Mouse (Mus musculus): ENCODE results near the gene Tnrc6b. TPM values are rescaled to one million over a fixed set of nuclear protein-coding genes. Genes with fewer than 3 reads are reported as not detected.

Tnrc6b gene
- polyA plus RNA-seq, 1 experiment from 2014 or later: 10.1 TPM

DNA sequence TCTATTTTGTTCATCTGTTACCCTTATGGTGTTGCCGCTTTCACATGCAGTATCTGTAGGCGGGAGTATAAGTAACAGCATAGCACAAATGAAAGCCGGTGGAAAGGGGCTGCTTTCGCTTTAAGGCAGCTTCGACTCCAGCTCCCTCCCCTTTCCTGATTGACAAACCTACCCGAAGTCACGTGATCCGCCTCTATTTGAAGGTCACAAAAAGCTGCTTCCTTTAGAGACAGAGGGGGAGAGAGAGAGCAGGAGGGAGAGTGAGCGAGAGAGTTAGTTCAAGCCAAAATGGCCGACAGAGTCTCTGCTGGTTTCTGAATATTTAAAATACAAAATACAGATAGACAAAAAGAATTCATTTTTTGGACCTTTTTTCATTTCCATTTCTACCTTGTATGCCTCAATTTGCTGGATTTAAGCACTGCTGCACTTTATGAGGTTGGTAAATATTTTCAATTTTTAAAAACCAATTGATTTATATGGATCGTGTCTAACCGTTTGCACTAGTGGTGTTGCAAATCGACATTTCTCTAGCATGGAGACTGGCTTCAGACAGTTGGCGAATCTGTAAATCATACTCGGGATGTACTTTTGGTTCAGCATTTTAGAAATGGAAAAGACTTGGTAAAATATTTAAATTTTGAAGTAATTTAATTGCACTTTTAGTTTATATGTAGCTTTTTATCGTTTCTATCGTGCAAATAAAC, 87.4 kb downstream of the Tnrc6b start:
- H3K9me3 ChIP-seq (ENCODE audit: low read length): no peaks in the 10 kb centered on the region
- peak overlapping the region; percentile 41; the same call in 1 of the 2 replicates for H3K9ac ChIP-seq (replicated peaks; ENCODE audit: low read depth)
- ATAC-seq (peak; percentile 95), DNase-seq (ENCODE audit: low spot score) (peak; percentile 100)
- H3K4me3 ChIP-seq (ENCODE audit: low read depth, low read length): peak overlapping the region; percentile 50
- under 1% methylated on average over 17 of the region's 17 CpGs for WGBS
- H3K4me1 ChIP-seq (ENCODE audit: insufficient read depth, low read depth, low read length): peaks cover 5% of the 10 kb centered on the region; the same call in 1 of the 2 replicates
- peak overlapping the region; percentile 63 for H3K4me2 ChIP-seq (replicated peaks; ENCODE audit: low read depth, low read length)
- TF ChIP-seq CTCF (IDR thresholded peaks at IDR 0.05): peak; percentile 57
- peak; percentile 69 for TF ChIP-seq EP300 (IDR thresholded peaks at IDR 0.05)
- no peaks in the 10 kb centered on the region for H3K27me3 ChIP-seq (replicated peaks; ENCODE audit: insufficient read depth, low read length)
- H3K27ac ChIP-seq (ENCODE audit: low read length): peak overlapping the region; percentile 81
- no peaks in the 10 kb centered on the region for H3K36me3 ChIP-seq (ENCODE audit: insufficient read depth, low read length)

DNA sequence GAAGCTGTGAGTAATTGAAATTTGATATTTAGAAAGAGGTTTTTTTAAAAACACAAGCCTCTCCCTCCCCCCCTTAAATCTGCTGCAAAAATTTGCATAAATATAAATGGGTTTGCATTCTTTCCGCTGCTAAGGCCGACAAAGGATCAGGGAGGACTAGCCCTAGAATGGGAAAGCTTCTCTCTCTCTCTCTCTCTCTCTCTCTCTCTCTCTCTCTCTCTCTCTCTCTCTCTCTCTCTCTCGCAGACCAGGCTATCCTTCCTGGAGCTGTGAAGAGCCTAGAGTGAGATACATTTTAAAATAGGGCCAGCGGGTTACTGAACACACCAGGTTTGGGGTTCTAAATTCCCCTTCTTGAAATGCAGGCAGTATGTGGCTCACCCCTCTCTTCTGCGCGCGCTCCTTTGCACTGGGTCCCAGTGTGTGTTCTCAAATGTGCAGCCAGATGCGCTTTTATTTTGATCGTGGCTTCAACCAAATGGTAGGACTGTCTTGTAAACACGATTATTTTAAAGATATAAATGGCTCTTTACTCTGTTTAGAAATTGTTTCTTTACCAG, 88.0 kb downstream of the Tnrc6b start:
- WGBS: under 1% methylated on average over 10 of the region's 10 CpGs
- no peaks in the 10 kb centered on the region for H3K27me3 ChIP-seq (replicated peaks; ENCODE audit: insufficient read depth, low read length)
- H3K4me3 ChIP-seq (ENCODE audit: low read depth, low read length): peak overlapping the region; percentile 50
- peak overlapping the region; percentile 24; the same call in 1 of the 2 replicates for H3K9ac ChIP-seq (replicated peaks; ENCODE audit: low read depth)
- peak; percentile 62 for DNase-seq (ENCODE audit: low spot score)
- H3K27ac ChIP-seq (ENCODE audit: low read length): peak overlapping the region; percentile 81
- peak overlapping the region; percentile 63 for H3K4me2 ChIP-seq (replicated peaks; ENCODE audit: low read depth, low read length)
- ATAC-seq: 0 out of 2 replicates have a peak, but pooled peaks have one; percentile 21
- no peaks in the 10 kb centered on the region for H3K36me3 ChIP-seq (ENCODE audit: insufficient read depth, low read length)
- peaks cover 5% of the 10 kb centered on the region; the same call in 1 of the 2 replicates for H3K4me1 ChIP-seq (ENCODE audit: insufficient read depth, low read depth, low read length)
- H3K9me3 ChIP-seq (ENCODE audit: low read length): no peaks in the 10 kb centered on the region
- TF ChIP-seq CTCF (IDR thresholded peaks at IDR 0.05) (no peak), EP300 (IDR thresholded peaks at IDR 0.05) (no peak)

DNA sequence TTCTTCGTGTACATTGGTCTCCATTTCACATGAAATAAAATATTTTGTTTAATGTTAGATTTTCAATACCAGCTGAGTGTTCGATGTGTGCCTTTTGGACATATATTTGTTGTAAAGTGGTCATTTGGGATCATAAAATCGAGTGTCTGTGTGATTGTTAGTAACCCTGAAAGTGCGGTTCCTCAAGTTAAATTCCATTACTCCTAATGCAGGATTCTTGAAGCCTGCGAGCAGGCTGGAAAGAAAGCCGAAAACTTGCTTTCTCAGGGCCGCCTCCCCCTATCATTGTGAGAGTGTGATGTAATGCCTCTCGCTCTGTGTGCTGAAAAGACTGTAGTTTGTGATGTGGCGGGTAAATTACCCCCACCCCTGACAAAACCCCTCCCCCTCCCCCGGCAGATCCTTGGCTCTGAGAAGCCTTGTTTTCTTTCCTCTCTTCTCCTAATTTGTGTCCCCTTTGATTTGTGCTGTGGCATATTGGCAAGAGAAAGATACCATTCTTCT, 88.6 kb downstream of the Tnrc6b start:
- WGBS: under 1% methylated on average over 10 of the region's 10 CpGs
- ATAC-seq: peak; percentile 40; the same call in 1 of the 2 replicates
- peak overlapping the region; percentile 63 for H3K4me2 ChIP-seq (replicated peaks; ENCODE audit: low read depth, low read length)

DNA sequence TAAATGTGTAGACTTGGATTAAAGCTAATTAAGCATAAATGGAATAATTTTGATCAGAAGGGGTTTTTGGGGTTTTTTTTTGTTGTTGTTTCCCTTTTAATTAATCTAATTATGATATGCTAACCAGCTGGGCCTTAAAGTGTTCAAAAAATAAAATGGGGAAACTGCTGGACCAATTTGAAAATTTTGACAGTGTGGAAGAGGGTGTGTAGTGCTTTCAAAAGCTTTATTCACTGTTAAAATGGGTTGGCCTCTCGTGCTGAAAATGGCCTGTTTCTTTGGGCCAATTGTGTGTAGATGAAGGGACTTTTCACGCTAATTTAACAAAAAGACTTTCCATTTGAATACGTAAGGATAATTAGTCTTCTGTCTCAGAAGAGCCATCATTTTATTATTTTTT, 89.1 kb downstream of the Tnrc6b start:
- TF ChIP-seq CTCF (IDR thresholded peaks at IDR 0.05) (no peak), EP300 (IDR thresholded peaks at IDR 0.05) (no peak)
- H3K36me3 ChIP-seq (ENCODE audit: insufficient read depth, low read length): no peaks in the 10 kb centered on the region
- H3K4me1 ChIP-seq (ENCODE audit: insufficient read depth, low read depth, low read length): peaks cover 5% of the 10 kb centered on the region; the same call in 1 of the 2 replicates
- DNase-seq (ENCODE audit: low spot score) (no peak), ATAC-seq (no peak)
- no peak overlapping the region for H3K27ac ChIP-seq (ENCODE audit: low read length)
- H3K4me3 ChIP-seq (ENCODE audit: low read depth, low read length): peak overlapping the region; percentile 50; the same call in 1 of the 2 replicates
- no peaks in the 10 kb centered on the region for H3K9me3 ChIP-seq (ENCODE audit: low read length)
- no peak overlapping the region for H3K9ac ChIP-seq (replicated peaks; ENCODE audit: low read depth)
- no peaks in the 10 kb centered on the region for H3K27me3 ChIP-seq (replicated peaks; ENCODE audit: insufficient read depth, low read length)
- 28% methylated on average over 3 of the region's 3 CpGs for WGBS
- peak overlapping the region; percentile 63 for H3K4me2 ChIP-seq (replicated peaks; ENCODE audit: low read depth, low read length)

More for the DNA sequence above, 88.6 kb downstream of the Tnrc6b start:
- no peak for TF ChIP-seq EP300 (IDR thresholded peaks at IDR 0.05)
- no peak for TF ChIP-seq CTCF (IDR thresholded peaks at IDR 0.05)
- Histone ChIP-seq H3K4me3 (ENCODE audit: low read depth, low read length) (peak overlapping the region; percentile 50), H3K4me1 (ENCODE audit: insufficient read depth, low read depth, low read length) (peaks cover 5% of the 10 kb centered on the region; the same call in 1 of the 2 replicates), H3K27me3 (replicated peaks; ENCODE audit: insufficient read depth, low read length) (no peaks in the 10 kb centered on the region), H3K36me3 (ENCODE audit: insufficient read depth, low read length) (no peaks in the 10 kb centered on the region), H3K9me3 (ENCODE audit: low read length) (no peaks in the 10 kb centered on the region), H3K9ac (replicated peaks; ENCODE audit: low read depth) (peak overlapping the region; percentile 24; the same call in 1 of the 2 replicates), H3K27ac (ENCODE audit: low read length) (peak overlapping the region; percentile 81)
- peak; percentile 82 for DNase-seq (ENCODE audit: low spot score)

DNA sequence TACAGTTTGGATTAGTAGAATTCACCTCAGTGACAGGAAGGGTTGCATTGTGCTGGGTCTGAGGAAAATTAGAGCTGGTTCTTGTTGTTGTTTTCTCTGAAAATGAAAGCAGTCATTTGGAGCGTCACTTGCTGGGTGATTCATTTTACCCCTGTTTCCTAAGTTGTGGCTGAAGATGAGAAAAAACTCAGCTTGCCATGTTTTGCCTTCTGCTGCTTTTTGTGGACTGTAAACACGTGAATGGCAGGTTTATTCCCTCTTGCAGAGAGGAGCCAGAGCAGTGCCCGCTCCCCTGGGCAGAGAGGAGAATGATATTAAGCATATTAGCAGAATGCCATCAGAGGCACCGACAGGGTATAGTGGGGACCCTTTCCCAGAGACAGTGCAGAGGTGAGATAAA, 89.7 kb downstream of the Tnrc6b start:
- Histone ChIP-seq H3K9ac (replicated peaks; ENCODE audit: low read depth) (no peak overlapping the region), H3K4me2 (replicated peaks; ENCODE audit: low read depth, low read length) (peak overlapping the region; percentile 63), H3K27me3 (replicated peaks; ENCODE audit: insufficient read depth, low read length) (no peaks in the 10 kb centered on the region), H3K4me1 (ENCODE audit: insufficient read depth, low read depth, low read length) (peaks cover 5% of the 10 kb centered on the region; the same call in 1 of the 2 replicates), H3K9me3 (ENCODE audit: low read length) (no peaks in the 10 kb centered on the region), H3K4me3 (ENCODE audit: low read depth, low read length) (0 out of 2 replicates have a peak overlapping the region, but pooled peaks have one; percentile 6), H3K27ac (ENCODE audit: low read length) (no peak overlapping the region), H3K36me3 (ENCODE audit: insufficient read depth, low read length) (no peaks in the 10 kb centered on the region)
- WGBS: 14% methylated on average over 4 of the region's 4 CpGs
- peak; percentile 39 for DNase-seq (ENCODE audit: low spot score)
- TF ChIP-seq EP300 (IDR thresholded peaks at IDR 0.05) (no peak), CTCF (IDR thresholded peaks at IDR 0.05) (no peak)
- ATAC-seq: no peak

DNA sequence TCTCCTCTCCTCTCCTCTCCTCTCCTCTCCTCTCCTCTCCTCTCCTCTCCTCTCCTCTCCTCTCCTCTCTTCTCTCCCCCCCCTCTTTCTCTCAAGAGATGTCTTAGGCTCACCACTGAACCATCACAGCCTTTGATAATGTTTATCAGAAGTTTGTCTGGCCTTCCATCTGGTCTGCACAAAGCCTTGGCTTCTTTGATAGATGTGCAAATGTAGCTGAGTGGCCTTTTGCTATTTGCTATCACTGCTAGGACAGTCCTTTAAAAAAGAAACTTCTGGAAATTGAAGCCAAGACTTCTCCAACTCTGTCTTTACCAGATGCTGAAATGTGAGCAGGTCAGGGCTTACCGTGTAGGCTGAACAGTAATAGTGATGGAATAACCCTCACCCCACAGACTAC, 90.5 kb downstream of the Tnrc6b start:
- peaks cover 5% of the 10 kb centered on the region; the same call in 1 of the 2 replicates for H3K4me1 ChIP-seq (ENCODE audit: insufficient read depth, low read depth, low read length)
- H3K9me3 ChIP-seq (ENCODE audit: low read length): no peaks in the 10 kb centered on the region
- TF ChIP-seq CTCF (IDR thresholded peaks at IDR 0.05) (no peak), EP300 (IDR thresholded peaks at IDR 0.05) (no peak)
- no peak for DNase-seq (ENCODE audit: low spot score)
- no peaks in the 10 kb centered on the region for H3K27me3 ChIP-seq (replicated peaks; ENCODE audit: insufficient read depth, low read length)
- ATAC-seq: no peak
- H3K9ac ChIP-seq (replicated peaks; ENCODE audit: low read depth): no peak overlapping the region
- no peaks in the 10 kb centered on the region for H3K36me3 ChIP-seq (ENCODE audit: insufficient read depth, low read length)
- no peak overlapping the region for H3K4me3 ChIP-seq (ENCODE audit: low read depth, low read length)
- no peak overlapping the region for H3K27ac ChIP-seq (ENCODE audit: low read length)
- H3K4me2 ChIP-seq (replicated peaks; ENCODE audit: low read depth, low read length): no peak overlapping the region
- 6% methylated on average over 1 of the region's 1 CpGs for WGBS

Data from lung, postnatal 0 days (tissue).